Mouse (Mus musculus) MEL (cell line): ENCODE results near the gene Ndufs1.

Experiments
- BHLHE40 ChIP-seq: IDR thresholded peaks from 2 replicates; pipeline ENCODE4 v1.6.1; 2012; ENCODE audit warnings: low read depth, mild to moderate bottlenecking, inconsistent platforms, low read length, improper control_type of control experiment, borderline replicate concordance
- CTCF ChIP-seq, 3 experiments: IDR thresholded peaks in 2 of 3; conservative IDR thresholded peaks in 1 of 3; 2 replicates each; pipeline ENCODE4 v1.5.1; 2011 to 2012; ENCODE audit warnings: low read length in 3 of 3, low read depth in 2 of 3, mild to moderate bottlenecking in 2 of 3, improper control_type of control experiment in 1 of 3, inconsistent platforms in 1 of 3, mixed read lengths in 1 of 3, moderate library complexity in 1 of 3; ENCODE audit not compliant: control insufficient read depth in 1 of 3, insufficient read depth in 1 of 3, poor library complexity in 1 of 3, severe bottlenecking in 1 of 3
- EP300 ChIP-seq, 2 experiments: IDR thresholded peaks; 2 replicates each; pipeline ENCODE4 v1.6.1; 2011; ENCODE audit warnings: improper control_type of control experiment in 2 of 2, low read length in 2 of 2, low read depth in 1 of 2, mild to moderate bottlenecking in 1 of 2
- MAFK ChIP-seq: IDR thresholded peaks from 2 replicates; pipeline ENCODE4 v1.6.1; 2011; ENCODE audit warnings: low read depth, mild to moderate bottlenecking, low read length, improper control_type of control experiment, borderline replicate concordance
- MXI1 ChIP-seq: IDR thresholded peaks from 2 replicates; pipeline ENCODE4 v1.6.1; 2011; ENCODE audit warnings: mild to moderate bottlenecking, low read depth, low read length, improper control_type of control experiment
- POLR2A ChIP-seq, 2 experiments: IDR thresholded peaks; 2 replicates each; pipeline ENCODE4 v1.6.1; 2011 to 2012; ENCODE audit warnings: low read length in 2 of 2, mild to moderate bottlenecking in 2 of 2, control low read depth in 1 of 2, improper control_type of control experiment in 1 of 2, low read depth in 1 of 2, moderate library complexity in 1 of 2; ENCODE audit not compliant: control insufficient read depth in 1 of 2, insufficient read depth in 1 of 2, poor library complexity in 1 of 2
- POLR2AphosphoS2 ChIP-seq: IDR thresholded peaks from 2 replicates; pipeline ENCODE4 v1.6.1; 2011; ENCODE audit warnings: low read length, improper control_type of control experiment
- RAD21 ChIP-seq: IDR thresholded peaks from 2 replicates; pipeline ENCODE4 v1.6.1; 2011; ENCODE audit warnings: mild to moderate bottlenecking, low read depth, low read length, improper control_type of control experiment
- SMC3 ChIP-seq: IDR thresholded peaks from 2 replicates; pipeline ENCODE4 v1.6.1; 2011; ENCODE audit warnings: low read depth, low read length, improper control_type of control experiment
- ZMIZ1 ChIP-seq: IDR thresholded peaks from 2 replicates; pipeline ENCODE4 v1.6.1; 2012; ENCODE audit warnings: low read depth, mild to moderate bottlenecking, inconsistent platforms, low read length, improper control_type of control experiment, moderate library complexity

GRCm38 (mm10) chr1:63175853-63176252, 780 bp downstream of the Ndufs1 start:
- TF ChIP-seq RAD21 (no peak), POLR2A (IDR thresholded peaks at IDR 0.05; ENCODE audit: control insufficient read depth in 1 of 2, insufficient read depth in 1 of 2, low read depth in 1 of 2, low read length in 2 of 2, poor library complexity in 1 of 2) (no peak), BHLHE40 (no peak), POLR2AphosphoS2 (no peak), EP300 (IDR thresholded peaks at IDR 0.05; ENCODE audit: low read depth in 1 of 2, low read length in 2 of 2) (no peak), ZMIZ1 (no peak), MAFK (no peak), CTCF (IDR thresholded peaks at IDR 0.05 in 2 of 3, conservative IDR thresholded peaks at IDR 0.05 in 1 of 3; ENCODE audit: control insufficient read depth in 1 of 3, insufficient read depth in 1 of 3, low read depth in 2 of 3, low read length in 3 of 3, poor library complexity in 1 of 3, severe bottlenecking in 1 of 3) (no peak), MXI1 (no peak), SMC3 (no peak)
